Mouse (Mus musculus) spleen, postnatal 36 days (tissue): ENCODE data around the gene Decr2.
A peak's percentile ranks its signal among the peaks of the same experiment; 100 is the strongest.
"Not testable (repeated sequence)": the region's sequence is repeated elsewhere in the genome, so short reads cannot be mapped to it uniquely, and the experiment has no call there.

Source experiments
- DNase-seq, 2 experiments: peaks; one replicate each; pipeline ENCODE4 v3.0.0; 2022; ENCODE audit warnings: low spot score in 2 of 2, mixed read lengths in 1 of 2

The Decr2 gene

DNA sequence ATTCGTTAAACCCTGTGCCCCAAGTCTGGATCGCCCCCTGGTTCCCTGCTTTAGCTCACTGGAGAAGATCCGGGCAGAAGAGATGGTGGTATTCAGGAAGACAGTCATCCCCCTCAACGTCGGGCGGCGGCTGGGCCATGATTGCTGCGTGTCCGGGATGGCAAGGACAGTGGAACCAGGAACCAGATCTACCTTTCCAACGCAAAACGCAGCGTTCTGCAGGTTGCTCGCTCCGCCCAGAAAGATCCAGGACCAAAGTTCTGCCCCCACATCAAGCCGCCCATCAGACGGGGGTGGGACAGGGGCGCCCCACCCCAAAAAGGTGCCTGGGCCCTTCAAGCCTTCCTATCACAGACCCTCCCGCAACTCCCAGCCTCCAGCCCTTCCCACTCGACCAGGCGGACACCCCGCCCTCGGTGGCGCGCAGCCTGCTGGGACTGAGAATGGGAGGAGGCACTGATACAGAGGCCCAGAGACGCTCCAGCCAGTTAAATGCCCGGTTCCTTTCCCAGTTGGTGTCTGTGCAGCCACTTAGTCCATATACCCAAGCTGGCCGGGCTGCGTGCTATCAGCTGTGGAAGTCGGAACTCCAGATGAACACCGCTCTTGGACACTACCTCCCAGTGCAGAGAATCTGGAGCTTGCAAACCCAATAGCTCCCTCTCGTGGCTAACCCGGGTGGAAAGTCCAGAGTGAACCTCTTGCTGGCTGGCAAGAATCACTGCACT lies at the start of gene Decr2:
Gene Decr2 (minus strand): TSS at position 433 of the 728 bp plus-strand sequence.
- peak; percentile 74 to 78 for DNase-seq

DNA sequence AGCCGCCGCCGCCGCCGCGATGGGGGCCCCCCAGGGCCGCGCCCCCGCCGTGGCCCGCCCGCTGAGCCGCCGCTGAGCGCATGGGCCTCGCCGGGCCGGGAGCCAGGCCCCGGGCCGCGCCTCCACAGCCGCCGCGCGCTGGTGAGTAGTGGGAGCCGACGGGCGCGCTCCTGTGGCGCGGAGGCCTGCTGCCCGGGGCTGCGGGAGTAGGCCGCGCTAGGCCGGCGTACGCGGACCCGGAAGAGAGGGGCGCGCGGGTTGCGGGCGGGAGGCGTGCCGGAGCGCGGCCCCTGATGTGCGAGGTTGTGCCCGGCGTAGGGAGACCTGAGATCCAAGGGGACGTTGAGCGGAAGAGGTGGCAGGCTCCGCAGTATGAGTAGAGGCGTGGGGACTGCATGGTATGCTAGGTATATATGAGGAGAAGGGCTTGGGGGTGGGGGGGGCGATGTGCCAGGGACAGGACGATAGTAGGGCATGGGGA lies 48.8 kb upstream of the Decr2 start:
- DNase-seq: peak; percentile 37

DNA sequence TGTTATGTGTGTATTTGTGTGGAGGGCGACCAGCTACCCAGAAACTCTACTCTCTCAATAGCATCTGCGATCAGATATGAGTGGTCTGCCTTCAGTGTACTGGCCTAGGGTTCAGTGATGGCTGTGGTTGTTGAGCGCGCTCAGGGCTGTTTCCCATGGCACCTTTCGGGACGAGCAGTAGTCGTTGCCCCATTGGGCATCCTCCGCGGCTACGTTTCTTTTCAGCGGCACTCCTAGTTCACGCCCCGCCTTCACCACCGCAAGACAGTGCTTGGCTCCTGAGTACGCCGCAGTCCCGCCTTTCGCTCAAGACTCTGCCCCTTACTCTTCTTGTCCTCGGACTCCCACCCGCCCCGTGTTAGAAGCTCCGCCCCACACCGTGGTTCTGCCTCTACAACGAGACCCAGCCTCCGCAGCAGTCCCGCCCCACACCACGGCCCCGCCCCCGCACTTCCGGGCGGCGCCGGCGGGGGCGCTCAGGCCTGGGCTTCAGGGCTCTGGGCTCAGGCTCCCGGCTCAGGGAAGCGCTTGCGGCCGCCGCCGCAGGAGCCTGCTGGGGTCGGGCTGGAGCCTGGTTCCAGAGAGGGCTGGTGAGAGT lies 48.2 kb upstream of the Decr2 start, which contains the start of gene Axin1:
Gene Axin1 (plus strand): TSS at position 450 of the 598 bp plus-strand sequence.
- DNase-seq: peak; percentile 96 to 97

DNA sequence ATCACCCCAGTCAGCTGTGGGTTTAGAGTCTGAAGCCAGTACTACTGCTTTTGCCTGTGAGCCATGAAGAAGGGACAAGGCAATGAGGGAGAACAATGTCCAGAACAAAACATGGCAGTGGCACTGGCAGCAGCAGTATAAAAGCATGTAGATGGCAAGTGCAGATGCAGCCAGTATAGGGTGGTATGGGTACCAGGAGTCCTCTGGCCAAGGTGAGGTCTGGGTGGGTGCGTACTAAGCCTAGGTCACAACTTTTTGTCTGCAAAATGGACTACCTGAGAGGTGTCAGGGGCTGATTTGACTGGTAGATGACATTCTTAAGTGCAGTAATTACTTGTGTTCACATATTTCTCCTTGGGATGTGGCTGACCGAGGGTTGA lies 47.6 kb upstream of the Decr2 start:
- DNase-seq: no peak

DNA sequence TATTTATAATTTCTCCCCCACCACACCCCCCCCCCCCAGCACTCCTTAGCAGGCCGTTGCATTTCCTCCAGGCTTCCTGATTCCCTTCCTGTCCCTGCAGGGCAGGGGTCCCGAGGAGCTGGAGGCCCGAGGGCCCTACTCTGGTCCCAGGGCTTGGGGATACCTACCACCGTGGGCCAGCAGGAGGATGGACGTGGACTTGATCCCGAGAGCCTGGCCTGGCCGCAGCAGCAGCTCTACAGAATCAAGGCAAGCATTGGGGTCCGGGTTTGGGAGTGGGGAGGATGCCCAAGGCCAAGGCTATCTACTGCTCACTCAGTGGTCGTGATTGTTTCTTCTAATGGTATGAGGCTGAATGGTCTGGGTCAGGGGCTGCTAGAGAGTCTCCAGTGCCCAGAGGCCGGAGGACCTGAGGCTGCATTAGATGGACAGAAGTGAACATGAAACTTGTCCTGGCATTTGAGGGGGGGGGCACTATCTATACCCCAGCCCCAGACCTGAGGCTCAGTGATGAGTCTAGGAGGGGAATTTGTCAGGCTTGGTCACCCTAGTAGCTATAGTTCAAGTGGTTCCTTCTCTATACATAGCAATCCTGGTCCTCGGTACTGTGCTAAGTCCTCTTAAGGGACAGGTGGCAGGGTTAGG lies 47.1 kb upstream of the Decr2 start:
- DNase-seq: no peak

DNA sequence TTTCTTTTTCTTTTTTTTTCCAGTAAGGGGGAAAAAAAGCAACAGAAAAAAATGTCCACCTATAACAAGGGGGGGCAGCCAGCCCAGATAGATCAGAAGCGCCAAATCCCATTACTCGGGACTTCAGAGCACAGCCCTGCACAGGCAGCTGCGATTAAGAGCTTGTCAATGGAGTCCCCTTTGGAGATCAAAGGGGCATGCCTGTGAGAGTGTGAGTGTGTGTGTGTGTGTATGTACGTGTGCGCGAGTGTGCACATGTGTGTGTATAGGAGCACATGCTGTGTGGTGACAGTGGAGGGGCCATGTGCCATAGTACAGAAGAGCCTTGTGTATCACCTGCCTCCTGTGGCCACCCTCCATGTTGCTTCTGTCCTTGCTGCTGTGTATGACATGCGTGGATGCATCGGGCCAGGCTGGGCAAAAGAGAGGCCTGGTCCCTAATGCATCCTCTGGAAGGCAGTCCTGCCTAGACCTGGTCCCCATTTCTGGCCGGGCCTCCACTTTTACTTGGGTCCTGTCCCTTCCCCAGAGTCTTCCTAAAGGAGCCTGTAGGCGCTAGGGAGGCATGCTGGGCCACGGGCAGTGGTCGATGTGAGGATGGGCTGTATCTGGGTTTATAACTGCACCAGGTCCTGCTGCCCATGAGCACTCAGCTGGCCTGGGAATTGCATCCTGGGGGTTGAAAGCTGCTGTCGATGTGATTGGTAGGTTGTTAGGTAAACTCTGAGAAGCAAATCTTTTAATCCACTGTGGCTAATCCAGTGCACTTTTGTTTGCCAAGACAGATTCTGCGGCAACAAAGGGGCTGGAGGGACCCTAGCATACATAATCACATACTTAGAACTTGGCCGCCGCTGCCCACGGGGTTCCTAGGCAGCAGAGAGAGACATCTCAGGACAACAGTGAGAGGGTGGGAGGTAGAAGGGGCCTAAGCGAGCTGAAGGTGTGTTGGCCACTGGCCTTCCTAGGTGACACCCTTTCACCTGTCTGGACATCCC lies 42.0 kb upstream of the Decr2 start:
- no peak for DNase-seq

DNA sequence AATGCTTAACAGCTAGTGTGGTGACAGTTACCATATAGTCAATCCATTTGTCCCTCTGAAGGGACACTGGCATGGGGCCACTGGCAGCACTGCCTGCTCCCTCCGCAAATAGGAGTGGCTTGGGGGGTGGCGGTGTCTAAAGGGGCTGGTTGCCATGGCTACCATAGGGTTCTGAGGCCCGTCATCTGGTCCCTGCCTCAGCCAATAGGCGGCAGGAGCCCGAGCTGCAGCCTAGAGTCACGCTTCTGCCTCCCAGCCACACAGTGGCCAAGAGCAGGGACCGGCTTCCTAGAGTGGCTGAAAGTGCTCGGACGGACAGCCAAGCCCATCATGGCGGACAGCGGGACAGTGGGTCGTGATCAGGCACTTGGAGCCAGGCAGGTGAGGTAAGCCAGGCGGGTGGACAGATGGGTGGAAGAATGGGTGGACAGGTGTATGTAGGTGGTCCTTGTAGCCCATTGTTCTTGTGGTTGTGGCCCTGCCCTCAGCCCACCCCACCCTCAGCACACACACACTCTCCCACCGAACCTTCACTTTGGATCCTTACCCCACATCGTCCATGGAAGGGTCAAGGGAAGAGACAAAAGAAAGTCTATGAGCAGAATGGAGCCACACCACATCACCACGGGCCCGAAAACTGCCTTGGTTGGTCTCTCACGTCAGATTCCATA lies 41.1 kb upstream of the Decr2 start:
- DNase-seq: no peak

DNA sequence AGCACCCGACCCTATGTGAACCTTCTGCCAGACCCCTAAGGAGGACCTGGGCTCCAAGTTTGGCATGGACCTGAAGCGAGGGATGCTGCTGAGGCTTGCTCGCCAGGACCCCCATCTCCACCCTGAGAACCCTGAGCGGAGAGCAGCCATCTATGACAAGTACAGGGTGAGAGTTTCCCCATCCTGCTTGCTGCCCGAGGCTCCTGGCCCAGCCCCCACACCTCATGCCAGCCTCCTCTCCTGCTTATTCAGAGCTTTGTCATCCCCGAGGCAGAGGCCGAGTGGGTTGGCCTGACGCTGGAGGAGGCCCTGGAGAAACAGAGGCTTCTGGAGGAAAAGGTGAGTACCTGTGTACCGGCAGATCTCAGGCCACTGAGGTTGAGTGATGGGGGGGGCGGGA lies 35.1 kb upstream of the Decr2 start:
- no peak for DNase-seq

DNA sequence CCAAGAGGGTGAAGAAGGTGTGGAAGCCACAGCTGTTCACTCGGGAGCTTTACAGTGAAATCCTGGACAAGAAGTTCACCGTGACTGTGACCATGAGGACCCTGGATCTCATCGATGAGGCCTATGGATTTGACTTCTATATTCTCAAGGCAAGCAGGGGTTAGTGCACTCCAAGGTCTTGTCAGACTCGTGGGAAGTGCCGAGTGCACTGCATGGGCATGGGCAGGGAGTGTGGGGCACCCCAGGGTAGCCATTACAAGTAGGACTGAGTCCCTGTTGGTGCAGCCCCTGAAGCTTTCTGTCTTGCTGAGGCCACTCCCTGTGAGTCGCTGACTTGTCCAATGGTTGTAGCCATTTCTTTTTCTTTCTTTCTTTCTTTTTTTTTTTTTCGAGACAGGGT lies 34.4 kb upstream of the Decr2 start:
- DNase-seq: no peak

DNA sequence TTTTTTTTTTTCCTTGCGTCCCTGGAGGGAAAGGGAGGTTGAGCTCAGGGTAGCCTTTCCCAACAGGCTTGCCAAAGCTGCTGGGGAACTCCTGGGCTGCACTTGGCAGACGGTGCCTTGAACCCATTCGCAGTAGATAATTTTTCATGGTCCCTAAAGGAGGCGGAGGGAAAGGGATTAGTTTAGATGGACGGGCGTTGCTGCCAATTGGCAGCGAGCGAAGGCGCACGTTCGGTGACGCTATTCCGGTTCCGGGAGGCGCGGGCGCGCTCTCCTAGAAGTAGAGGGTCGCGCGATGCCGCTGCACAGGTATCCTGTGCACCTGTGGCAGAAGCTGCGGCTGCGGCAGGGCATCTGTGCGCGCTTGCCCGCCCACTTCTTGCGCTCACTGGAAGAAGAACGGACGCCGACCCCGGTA lies 33.1 kb upstream of the Decr2 start, which contains the start of gene Mrpl28:
Gene Mrpl28 (plus strand): TSS at position 234 of the 418 bp plus-strand sequence.
- peak; percentile 82 to 88 for DNase-seq

DNA sequence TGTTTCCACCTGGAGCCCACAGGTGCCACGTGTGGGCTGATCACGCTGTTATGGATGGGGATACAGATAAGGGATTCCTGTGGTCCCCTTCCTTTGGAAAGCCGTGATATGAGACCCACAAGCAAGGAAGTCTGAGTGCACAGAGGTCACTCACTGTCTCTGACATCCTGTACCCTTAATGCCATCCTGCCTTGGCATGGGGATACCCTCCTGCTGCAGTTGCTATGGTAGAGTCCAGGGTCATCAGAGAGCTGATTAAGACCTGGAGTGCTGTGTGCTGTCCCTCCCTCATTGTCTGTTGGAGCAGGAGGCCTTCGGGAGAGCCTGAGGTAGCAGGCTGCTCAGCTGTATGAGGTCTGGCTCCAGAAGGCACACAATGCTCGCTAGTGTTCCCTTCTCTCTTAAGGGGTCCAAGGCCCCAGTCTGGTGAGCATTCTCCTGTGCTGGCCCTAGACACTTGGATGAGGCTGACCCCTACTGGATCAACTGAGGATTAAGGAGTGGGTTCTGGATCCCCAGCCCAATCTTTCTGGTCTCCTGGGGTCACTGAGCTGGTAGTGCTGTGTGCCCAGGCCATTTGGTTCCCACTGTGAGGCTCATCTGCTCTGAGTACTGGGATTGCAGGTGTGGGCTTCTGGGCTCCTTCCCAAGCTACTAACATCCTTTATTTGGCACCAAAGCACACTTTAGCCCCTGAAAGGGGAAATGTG lies 32.4 kb upstream of the Decr2 start:
- no peak for DNase-seq

DNA sequence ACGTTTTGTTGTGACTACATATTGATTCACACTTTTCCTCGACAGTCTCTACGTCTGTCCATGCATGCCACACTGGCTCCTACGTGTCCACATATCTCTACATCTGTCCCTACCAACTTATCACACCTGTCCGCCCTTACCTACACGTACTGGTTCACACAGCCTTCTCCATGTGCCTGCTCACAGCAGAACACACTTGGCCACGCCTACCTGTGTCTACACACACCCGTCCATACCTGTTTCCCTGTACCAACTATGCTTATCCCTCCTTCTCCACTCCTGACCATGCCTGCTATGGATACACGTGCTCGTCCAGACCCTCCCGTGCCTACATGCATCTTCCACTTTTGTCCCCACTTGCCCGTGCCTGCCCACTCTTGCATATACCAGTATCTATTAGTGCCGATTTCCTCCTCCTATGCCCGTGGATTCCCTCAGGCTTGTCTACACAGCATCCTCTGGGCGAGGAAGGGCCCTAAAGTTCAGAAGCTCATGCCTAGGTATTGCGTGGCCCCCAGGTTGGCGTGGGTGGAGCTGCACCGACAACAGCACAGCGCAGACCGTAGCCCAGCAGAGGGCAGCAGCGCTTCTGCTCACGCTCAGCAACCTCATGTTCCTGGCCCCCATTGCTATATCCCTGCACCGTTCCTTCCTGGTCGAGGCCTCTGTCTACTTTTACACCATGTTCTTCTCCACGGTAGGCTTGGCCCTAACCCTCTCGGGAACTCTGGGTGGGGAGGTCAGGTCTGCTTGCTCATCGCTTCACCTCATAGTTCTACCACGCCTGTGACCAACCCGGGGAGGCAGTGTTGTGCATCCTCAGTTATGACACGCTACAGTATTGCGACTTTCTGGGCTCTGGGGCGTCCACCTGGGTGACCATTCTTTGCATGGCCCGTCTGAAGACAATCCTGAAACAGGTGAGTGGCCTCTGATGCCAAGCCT lies 29.9 kb upstream of the Decr2 start:
- DNase-seq: peak; percentile 43 to 54

DNA sequence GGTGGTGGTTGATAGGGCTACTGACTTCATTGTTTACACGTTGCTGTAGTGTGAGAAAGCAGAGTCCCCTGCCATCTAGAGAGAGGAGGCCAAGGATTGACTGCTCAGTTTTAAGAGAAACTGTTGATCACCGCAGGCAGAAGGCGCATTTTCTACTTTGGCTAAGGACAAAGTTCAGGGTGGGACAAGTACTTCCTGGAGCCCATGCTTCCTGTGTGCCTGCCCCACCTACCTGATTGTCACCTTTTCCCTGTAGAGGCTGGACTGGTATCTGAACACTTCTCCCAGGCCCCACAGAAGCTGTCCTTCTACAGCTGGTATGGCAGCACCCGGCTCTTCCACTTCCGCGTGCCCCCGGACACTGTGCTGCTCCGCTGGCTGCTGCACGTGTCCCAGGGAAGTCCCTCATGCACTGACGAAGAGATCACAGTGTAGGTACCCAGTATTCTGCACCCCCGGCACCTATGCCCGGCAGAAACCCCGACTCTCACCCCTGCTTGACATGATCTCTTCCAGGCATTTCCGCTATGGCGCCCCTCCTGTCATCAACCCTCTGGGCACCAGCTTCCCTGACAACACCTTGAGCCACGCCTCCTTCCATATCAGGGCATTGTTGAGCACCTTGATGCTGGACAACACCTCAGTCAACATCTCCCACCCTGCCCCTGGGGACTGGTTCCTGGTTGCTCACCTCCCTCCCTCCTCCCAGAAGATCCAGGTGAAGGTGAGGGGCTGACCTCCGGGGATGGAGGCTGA lies 26.5 kb upstream of the Decr2 start:
- no peak for DNase-seq

DNA sequence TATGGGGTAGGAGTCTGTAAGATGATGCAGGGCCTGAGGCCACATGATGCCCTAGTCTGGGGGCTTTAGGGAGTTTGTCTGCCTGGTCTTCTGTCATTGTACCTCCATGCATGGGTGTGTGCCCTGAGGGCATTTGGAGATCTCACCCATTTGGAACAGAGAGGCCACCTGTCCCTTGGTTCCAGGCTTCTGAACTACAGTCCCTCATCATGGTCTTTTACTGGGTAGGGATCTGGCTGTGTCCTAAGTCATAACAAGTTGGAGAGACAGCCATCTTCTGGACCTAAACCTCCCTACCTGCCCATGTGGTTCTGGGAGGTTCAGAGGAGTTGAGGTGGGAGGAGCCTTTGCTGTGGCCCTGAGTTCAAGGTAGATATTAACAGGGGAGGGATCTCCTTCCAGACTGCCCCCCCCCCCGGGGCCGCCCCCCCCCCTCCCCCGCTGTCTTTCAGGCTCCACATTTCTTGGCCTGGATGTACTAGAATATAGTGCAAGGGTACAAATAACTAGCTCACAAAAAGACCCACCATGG lies 25.9 kb upstream of the Decr2 start:
- no peak for DNase-seq

DNA sequence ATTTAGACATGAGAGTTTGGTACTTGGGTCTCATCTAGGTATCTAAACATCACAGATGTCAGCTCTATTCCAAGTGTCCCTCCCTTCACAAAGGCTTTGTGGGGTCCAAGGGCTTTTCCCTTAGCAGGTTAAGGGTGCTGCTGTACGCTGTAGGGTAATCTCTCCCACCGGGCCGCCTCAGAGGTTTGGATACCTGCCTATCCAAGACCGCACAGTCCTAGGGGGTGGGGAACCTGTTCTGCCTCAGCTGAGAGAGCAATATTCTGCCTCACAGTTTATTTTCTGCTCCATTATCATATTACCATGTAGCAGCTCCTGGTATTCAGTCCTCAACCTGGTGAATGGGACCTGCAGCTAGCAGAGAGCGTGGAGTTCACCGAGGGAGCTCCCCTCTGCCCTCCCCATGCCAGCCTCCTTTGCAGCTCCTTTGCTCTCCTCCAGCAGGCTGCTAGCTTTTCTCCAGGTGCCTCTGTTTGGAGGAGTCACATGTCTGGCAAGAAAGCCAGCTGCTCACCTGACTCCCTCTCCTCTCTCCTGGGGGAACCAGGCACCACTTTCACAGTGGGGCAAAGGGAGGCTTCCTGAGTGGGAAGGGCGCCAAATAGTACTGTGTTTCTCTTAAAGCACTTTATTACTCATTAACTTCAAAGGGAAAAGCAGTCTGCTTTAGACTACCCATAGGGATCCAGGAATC lies 25.2 kb upstream of the Decr2 start:
- peak; percentile 36 to 44 for DNase-seq

DNA sequence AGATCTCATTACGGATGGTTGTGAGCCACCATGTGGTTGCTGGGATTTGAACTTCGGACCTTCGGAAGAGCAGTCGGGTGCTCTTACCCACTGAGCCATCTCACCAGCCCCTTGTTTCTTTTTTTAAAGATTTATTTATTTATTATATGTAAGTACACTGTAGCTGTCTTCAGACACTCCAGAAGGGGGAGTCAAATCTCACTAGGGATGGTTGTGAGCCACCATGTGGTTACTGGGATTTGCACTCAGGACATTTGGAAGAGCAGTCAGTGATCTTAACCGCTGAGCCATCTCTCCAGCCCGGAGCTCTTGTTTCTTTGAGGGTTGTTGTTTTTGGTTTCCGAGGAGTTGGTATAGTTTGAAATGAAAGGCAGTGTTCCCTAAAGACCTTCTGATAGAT lies 24.3 kb upstream of the Decr2 start:
- not testable (repeated sequence) for DNase-seq

DNA sequence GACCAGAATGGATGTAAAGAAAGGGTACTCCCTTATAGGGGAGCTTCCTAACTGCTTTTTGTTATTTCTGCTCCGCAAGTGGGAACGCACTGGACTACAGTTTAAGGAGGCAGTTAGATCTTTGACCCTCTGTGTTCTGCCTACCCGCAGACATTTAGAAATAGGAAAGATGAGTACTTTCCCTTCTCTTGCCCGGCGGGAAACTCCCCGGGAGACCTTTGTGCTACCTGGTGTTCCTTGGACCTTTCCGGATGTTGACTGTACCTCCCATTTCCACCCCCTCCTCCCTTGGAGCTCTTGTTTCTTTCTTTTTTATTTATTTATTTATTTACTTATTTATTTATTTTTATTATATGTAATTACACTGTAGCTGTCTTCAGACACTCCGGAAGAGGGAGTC lies 23.9 kb upstream of the Decr2 start:
- DNase-seq: no peak
